In the genomic region with DNA sequence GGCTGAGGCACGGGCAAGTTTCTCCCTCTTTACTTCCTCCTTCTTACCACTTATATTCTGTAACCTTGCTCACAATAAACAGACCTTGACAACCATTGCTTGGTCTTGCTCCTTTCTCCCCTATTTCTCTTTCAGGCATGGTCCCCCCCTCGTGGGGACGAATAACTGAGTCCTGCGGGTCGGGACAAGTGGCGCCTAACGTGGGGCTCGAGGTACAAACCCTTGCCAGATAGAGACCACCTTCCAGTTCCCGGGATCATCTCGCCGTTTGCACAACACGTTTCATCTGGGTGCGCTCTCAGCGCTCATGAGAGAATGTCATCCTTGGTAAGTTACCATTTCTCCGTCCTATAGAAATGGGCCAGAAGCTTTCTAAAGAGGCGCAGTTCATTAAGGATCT, we compare ENCODE assay signal across 22 mouse cellular contexts.
DNase-seq lines count a peak whose midpoint lies in the region; ATAC-seq and TF ChIP-seq lines count a peak whose summit lies in the region.
"Had no signal": no experiment of that assay in that cellular context is flagged by ENCODE, and none has a peak within 500 bp of the region (broad histone marks: within the 10 kb centered on the region; RNA-seq: fewer than 3 reads in every experiment).

No protein-coding gene starts in this region.

- H3K9me3 ChIP-seq in stomach, postnatal 0 days (ENCODE audit: control insufficient read depth, low read length): peaks cover 6% of the 10 kb centered on the region; the same call in 1 of the 2 replicates
- H3K9me3 ChIP-seq: hindbrain, embryonic 15.5 days had no signal

- ATAC-seq in stomach, postnatal 0 days (ENCODE audit: low FRiP score, low TSS enrichment): no peak
- ATAC-seq: forebrain, embryonic 14.5 days; intestine, embryonic 16.5 days; Patski had no signal

- no peak for TF ChIP-seq POLR2A in spleen, adult 2 months (IDR thresholded peaks at IDR 0.05; ENCODE audit: low read depth, low read length)
- TF ChIP-seq POLR2A in bone marrow, adult 2 months (IDR thresholded peaks at IDR 0.05; ENCODE audit: borderline replicate concordance, control insufficient read depth, low read depth, low read length): no peak

- peaks cover 21% of the 10 kb centered on the region for H3K4me1 ChIP-seq in spleen, adult 2 months (ENCODE audit: control insufficient read depth, insufficient read depth, insufficient read length)
- peaks cover 4% of the 10 kb centered on the region for H3K4me1 ChIP-seq in bone marrow, adult 2 months (ENCODE audit: control insufficient read depth, insufficient read depth, low read length)
- H3K4me1 ChIP-seq in stomach, postnatal 0 days (replicated peaks; ENCODE audit: control insufficient read depth, insufficient read depth): no peaks in the 10 kb centered on the region

- no peak for TF ChIP-seq CTCF in spleen, adult 2 months (IDR thresholded peaks at IDR 0.05; ENCODE audit: extremely low read depth, insufficient read depth, insufficient read length, insufficient replicate concordance)
- TF ChIP-seq CTCF in bone marrow, adult 2 months (IDR thresholded peaks at IDR 0.05; ENCODE audit: control insufficient read depth, insufficient read depth, low read length): no peak
- no peak for TF ChIP-seq CTCF in stomach, postnatal 0 days (IDR thresholded peaks at IDR 0.05; ENCODE audit: low read depth)

- intact Hi-C loops in heart, postnatal 36 days (cut with DNase I): no loop called here

- H3K36me3 ChIP-seq in spleen, adult 2 months (ENCODE audit: control insufficient read depth, insufficient read depth, low read length): peaks cover 4% of the 10 kb centered on the region; the same call in 1 of the 2 replicates
- H3K36me3 ChIP-seq in stomach, postnatal 0 days (ENCODE audit: control insufficient read depth, insufficient read depth, low read length): no peaks in the 10 kb centered on the region
- H3K36me3 ChIP-seq: forebrain, embryonic 10.5 days; heart, embryonic 12.5 days; heart, embryonic 15.5 days; hindbrain, embryonic 12.5 days; hindbrain, embryonic 15.5 days had no signal

- no peak overlapping the region for H3K9ac ChIP-seq in stomach, postnatal 0 days (ENCODE audit: low read length)
- H3K9ac ChIP-seq: heart, embryonic 12.5 days; heart, embryonic 15.5 days; hindbrain, embryonic 12.5 days; hindbrain, embryonic 15.5 days had no signal

- peak; percentile 2 for DNase-seq in heart, postnatal 4 days
- DNase-seq in heart, postnatal 36 days: no peak
- no peak for DNase-seq in spleen, adult 2 months (ENCODE audit: low read depth in 1 of 2, low spot score in 2 of 2)
- no peak for DNase-seq in spleen, postnatal 4 days (ENCODE audit: low spot score in 2 of 2)
- DNase-seq in stomach, postnatal 0 days (ENCODE audit: low spot score): no peak
- DNase-seq: adrenal gland, postnatal 14 days; cerebellum, adult 18-20 months; cerebellum, adult 9-10 months; cerebellum, postnatal 14 days; gastrocnemius, postnatal 10 days; gastrocnemius, postnatal 36 days; heart, postnatal 10 days; kidney, adult 18-20 months had no signal

- H3K4me3 ChIP-seq in spleen, adult 2 months (ENCODE audit: extremely low read depth, insufficient read depth, insufficient read length): peak overlapping the region; percentile 47; the same call in 1 of the 2 replicates
- no peak overlapping the region for H3K4me3 ChIP-seq in bone marrow, adult 2 months (replicated peaks; ENCODE audit: control insufficient read depth, low read depth, low read length)
- H3K4me3 ChIP-seq in stomach, postnatal 0 days (ENCODE audit: low read depth, low read length): no peak overlapping the region
- H3K4me3 ChIP-seq: forebrain, embryonic 10.5 days; heart, embryonic 12.5 days; heart, embryonic 15.5 days; hindbrain, embryonic 12.5 days; hindbrain, embryonic 15.5 days had no signal

- no peak for TF ChIP-seq EP300 in stomach, postnatal 0 days (optimal IDR thresholded peaks at IDR 0.05)

- no peaks in the 10 kb centered on the region for H3K27me3 ChIP-seq in spleen, adult 2 months (ENCODE audit: control insufficient read depth, insufficient read depth, low read length)
- H3K27me3 ChIP-seq in stomach, postnatal 0 days (ENCODE audit: control insufficient read depth, insufficient read depth, low read length): no peaks in the 10 kb centered on the region
- H3K27me3 ChIP-seq: heart, embryonic 12.5 days; heart, embryonic 15.5 days; hindbrain, embryonic 12.5 days; hindbrain, embryonic 15.5 days; Patski had no signal

- peak overlapping the region; percentile 94 for H3K27ac ChIP-seq in spleen, adult 2 months (ENCODE audit: insufficient read depth, low read length)
- H3K27ac ChIP-seq in bone marrow, adult 2 months (ENCODE audit: control insufficient read depth, insufficient read depth, low read depth, low read length, poor library complexity): peak overlapping the region; percentile 65
- H3K27ac ChIP-seq in stomach, postnatal 0 days (replicated peaks): no peak overlapping the region
- H3K27ac ChIP-seq: forebrain, embryonic 10.5 days; heart, embryonic 15.5 days; hindbrain, embryonic 12.5 days; hindbrain, embryonic 15.5 days had no signal

- 89% methylated on average over 16 of the region's 16 CpGs for WGBS in spleen, adult 2 months
- WGBS in bone marrow, adult 2 months: 88% methylated on average over 16 of the region's 16 CpGs
- WGBS in stomach, postnatal 0 days: 95% methylated on average over 16 of the region's 16 CpGs

- H3K4me2 ChIP-seq in stomach, postnatal 0 days (replicated peaks; ENCODE audit: low read depth): no peak overlapping the region
- H3K4me2 ChIP-seq: heart, embryonic 12.5 days; heart, embryonic 15.5 days; hindbrain, embryonic 12.5 days; hindbrain, embryonic 15.5 days had no signal
